Mouse (Mus musculus): ENCODE data around the gene Nckap5. TPM values are rescaled to one million over a fixed set of nuclear protein-coding genes. Genes with fewer than 3 reads are reported as not detected.

Gene Nckap5
- polyA plus RNA-seq, 1 experiment: 0.49 TPM

- no peaks in the 10 kb centered on the region for H3K9me3 ChIP-seq
- no peak overlapping the region for H3K4me3 ChIP-seq (replicated peaks)
- no peaks in the 10 kb centered on the region for H3K4me1 ChIP-seq
- H3K36me3 ChIP-seq (replicated peaks; ENCODE audit: low read length): no peaks in the 10 kb centered on the region
- no peaks in the 10 kb centered on the region for H3K27me3 ChIP-seq (replicated peaks)
- TF ChIP-seq FLI1 (IDR thresholded peaks at IDR 0.05; ENCODE audit: low read length) (no peak), GATA1 (IDR thresholded peaks at IDR 0.05; ENCODE audit: borderline replicate concordance, low read length) (no peak)
Measured at GRCm38 (mm10) chr1:126766971-126767370, 63.6 kb downstream of the Nckap5 start.

- Histone ChIP-seq H3K9me3 (no peaks in the 10 kb centered on the region), H3K27me3 (replicated peaks) (no peaks in the 10 kb centered on the region), H3K4me1 (no peaks in the 10 kb centered on the region), H3K4me3 (replicated peaks) (no peak overlapping the region), H3K36me3 (replicated peaks; ENCODE audit: low read length) (no peaks in the 10 kb centered on the region)
- TF ChIP-seq FLI1 (IDR thresholded peaks at IDR 0.05; ENCODE audit: low read length) (no peak), GATA1 (IDR thresholded peaks at IDR 0.05; ENCODE audit: borderline replicate concordance, low read length) (no peak)
Measured at GRCm38 (mm10) chr1:126765506-126766170, 65.0 kb downstream of the Nckap5 start.

GRCm38 (mm10) chr1:126764201-126764600, 66.4 kb downstream of the Nckap5 start:
- Histone ChIP-seq H3K4me1 (no peaks in the 10 kb centered on the region), H3K36me3 (replicated peaks; ENCODE audit: low read length) (no peaks in the 10 kb centered on the region), H3K27me3 (replicated peaks) (no peaks in the 10 kb centered on the region), H3K9me3 (no peaks in the 10 kb centered on the region), H3K4me3 (replicated peaks) (no peak overlapping the region)
- TF ChIP-seq FLI1 (IDR thresholded peaks at IDR 0.05; ENCODE audit: low read length) (no peak), GATA1 (IDR thresholded peaks at IDR 0.05; ENCODE audit: borderline replicate concordance, low read length) (no peak)

GRCm38 (mm10) chr1:126763192-126763591, 67.4 kb downstream of the Nckap5 start:
- no peaks in the 10 kb centered on the region for H3K27me3 ChIP-seq (replicated peaks)
- no peaks in the 10 kb centered on the region for H3K4me1 ChIP-seq
- H3K36me3 ChIP-seq (replicated peaks; ENCODE audit: low read length): no peaks in the 10 kb centered on the region
- no peaks in the 10 kb centered on the region for H3K9me3 ChIP-seq
- no peak for TF ChIP-seq GATA1 (IDR thresholded peaks at IDR 0.05; ENCODE audit: borderline replicate concordance, low read length)
- TF ChIP-seq FLI1 (IDR thresholded peaks at IDR 0.05; ENCODE audit: low read length): no peak
- peak overlapping the region; percentile 84 for H3K4me3 ChIP-seq (replicated peaks)

- Histone ChIP-seq H3K27me3 (replicated peaks) (no peaks in the 10 kb centered on the region), H3K36me3 (replicated peaks; ENCODE audit: low read length) (no peaks in the 10 kb centered on the region), H3K4me3 (replicated peaks) (no peak overlapping the region), H3K9me3 (no peaks in the 10 kb centered on the region), H3K4me1 (no peaks in the 10 kb centered on the region)
- no peak for TF ChIP-seq FLI1 (IDR thresholded peaks at IDR 0.05; ENCODE audit: low read length)
- no peak for TF ChIP-seq GATA1 (IDR thresholded peaks at IDR 0.05; ENCODE audit: borderline replicate concordance, low read length)
Measured at GRCm38 (mm10) chr1:126760386-126760785, 70.2 kb downstream of the Nckap5 start.

- no peak for TF ChIP-seq FLI1 (IDR thresholded peaks at IDR 0.05; ENCODE audit: low read length)
- Histone ChIP-seq H3K36me3 (replicated peaks; ENCODE audit: low read length) (no peaks in the 10 kb centered on the region), H3K9me3 (0 out of 2 replicates have a peak, but pooled peaks cover 5% of the 10 kb centered on the region), H3K27me3 (replicated peaks) (no peaks in the 10 kb centered on the region), H3K4me1 (no peaks in the 10 kb centered on the region), H3K4me3 (replicated peaks) (no peak overlapping the region)
Measured at GRCm38 (mm10) chr1:126755682-126756081, 74.9 kb downstream of the Nckap5 start.

- Histone ChIP-seq H3K4me3 (replicated peaks) (no peak overlapping the region), H3K36me3 (replicated peaks; ENCODE audit: low read length) (no peaks in the 10 kb centered on the region), H3K27me3 (replicated peaks) (no peaks in the 10 kb centered on the region), H3K4me1 (no peaks in the 10 kb centered on the region), H3K9me3 (peaks cover 10% of the 10 kb centered on the region; the same call in 1 of the 2 replicates)
- no peak for TF ChIP-seq GATA1 (IDR thresholded peaks at IDR 0.05; ENCODE audit: borderline replicate concordance, low read length)
- TF ChIP-seq FLI1 (IDR thresholded peaks at IDR 0.05; ENCODE audit: low read length): no peak
Measured at GRCm38 (mm10) chr1:126753611-126754010, 77.0 kb downstream of the Nckap5 start.

- Histone ChIP-seq H3K9me3 (peaks cover 10% of the 10 kb centered on the region; the same call in 1 of the 2 replicates), H3K36me3 (replicated peaks; ENCODE audit: low read length) (no peaks in the 10 kb centered on the region), H3K4me3 (replicated peaks) (no peak overlapping the region), H3K27me3 (replicated peaks) (no peaks in the 10 kb centered on the region), H3K4me1 (no peaks in the 10 kb centered on the region)
- TF ChIP-seq GATA1 (IDR thresholded peaks at IDR 0.05; ENCODE audit: borderline replicate concordance, low read length): no peak
Measured at GRCm38 (mm10) chr1:126752247-126753037, 78.2 kb downstream of the Nckap5 start.

GRCm38 (mm10) chr1:126751137-126751536, 79.5 kb downstream of the Nckap5 start:
- peaks cover 10% of the 10 kb centered on the region; the same call in 1 of the 2 replicates for H3K9me3 ChIP-seq

GRCm38 (mm10) chr1:126750156-126750555, 80.4 kb downstream of the Nckap5 start:
- TF ChIP-seq FLI1 (IDR thresholded peaks at IDR 0.05; ENCODE audit: low read length) (no peak), GATA1 (IDR thresholded peaks at IDR 0.05; ENCODE audit: borderline replicate concordance, low read length) (no peak)
- no peaks in the 10 kb centered on the region for H3K4me1 ChIP-seq
- peaks cover 10% of the 10 kb centered on the region; the same call in 1 of the 2 replicates for H3K9me3 ChIP-seq
- no peaks in the 10 kb centered on the region for H3K36me3 ChIP-seq (replicated peaks; ENCODE audit: low read length)
- H3K27me3 ChIP-seq (replicated peaks): no peaks in the 10 kb centered on the region
- H3K4me3 ChIP-seq (replicated peaks): no peak overlapping the region

More at GRCm38 (mm10) chr1:126751137-126751536, 79.5 kb downstream of the Nckap5 start:
- no peak for TF ChIP-seq GATA1 (IDR thresholded peaks at IDR 0.05; ENCODE audit: borderline replicate concordance, low read length)
- no peak for TF ChIP-seq FLI1 (IDR thresholded peaks at IDR 0.05; ENCODE audit: low read length)
- Histone ChIP-seq H3K36me3 (replicated peaks; ENCODE audit: low read length) (no peaks in the 10 kb centered on the region), H3K4me1 (no peaks in the 10 kb centered on the region), H3K27me3 (replicated peaks) (no peaks in the 10 kb centered on the region), H3K4me3 (replicated peaks) (no peak overlapping the region)

All from megakaryocyte, embryonic 14.5 days (primary cell).